Mouse (Mus musculus) kidney, embryonic 14.5 days (tissue): ENCODE results near the gene Cttnbp2. TPM values are rescaled to one million over a fixed set of nuclear protein-coding genes. Genes with fewer than 3 reads are reported as not detected.

Source experiments
- ATAC-seq: fragments of 200-750 bp; cut with Nextera tagmentation; 2 replicates; pipeline ENCODE4 v1.8.0; 2017; ENCODE audit warnings: moderate number of reproducible peaks, mild to moderate bottlenecking, moderate TSS enrichment, moderate library complexity; ENCODE audit not compliant: low FRiP score, low TSS enrichment
- H3K27ac ChIP-seq: fragments of 300-500 bp; sonication (generic); 2 replicates; pipeline ENCODE4 v1.5.1; 2014; ENCODE audit warnings: low read depth, mild to moderate bottlenecking, low read length, moderate library complexity, mixed read lengths
- H3K27me3 ChIP-seq: fragments of 300-500 bp; sonication (generic); 2 replicates; pipeline ENCODE4 v1.6.1; 2014; ENCODE audit warnings: mild to moderate bottlenecking, low read length; ENCODE audit not compliant: control insufficient read depth, insufficient read depth
- H3K36me3 ChIP-seq: fragments of 300-500 bp; sonication (generic); 2 replicates; pipeline ENCODE4 v1.6.1; 2014; ENCODE audit warnings: low read length, mixed read lengths; ENCODE audit not compliant: control insufficient read depth, insufficient read depth
- H3K4me1 ChIP-seq: fragments of 300-500 bp; sonication (generic); 2 replicates; pipeline ENCODE4 v1.6.1; 2014; ENCODE audit warnings: low read length, mixed read lengths; ENCODE audit not compliant: control insufficient read depth, insufficient read depth
- H3K4me2 ChIP-seq: fragments of 300-500 bp; sonication (generic); replicated peaks from 2 replicates; pipeline ENCODE4 v1.6.1; 2014; ENCODE audit warnings: low read depth, mild to moderate bottlenecking, low read length
- H3K4me3 ChIP-seq: fragments of 300-500 bp; sonication (generic); 2 replicates; pipeline ENCODE4 v1.5.1; 2014; ENCODE audit warnings: mild to moderate bottlenecking, low read length
- H3K9ac ChIP-seq: fragments of 300-500 bp; sonication (generic); 2 replicates; pipeline ENCODE4 v1.6.1; 2014; ENCODE audit warnings: low read depth, mild to moderate bottlenecking, low read length, moderate library complexity
- H3K9me3 ChIP-seq: fragments of 300-500 bp; sonication (generic); 2 replicates; pipeline ENCODE4 v1.6.1; 2016; ENCODE audit warnings: low read length; ENCODE audit not compliant: control insufficient read depth
- WGBS: fragments of 180-500 bp; shearing (Covaris S2); extraction: QIAGEN DNeasy Blood & Tissue Kit; methylation state at CpG from one replicate; pipeline ENCODE4 v1.1.7; 2014; 5-methylcytosine and 5-hydroxymethylcytosine counted together
- polyA plus RNA-seq: library from polyadenylated mRNA; unstranded; fragments of >200 nt; fragmentation: Nextera tagmentation; extraction: Ambion mirVana; gene quantifications from 2 replicates; pipeline ENCODE4 v1.2.1, GENCODE M21; 2014

Gene Cttnbp2
- polyA plus RNA-seq, 1 experiment from 2014 or later, result 25.9 TPM

DNA sequence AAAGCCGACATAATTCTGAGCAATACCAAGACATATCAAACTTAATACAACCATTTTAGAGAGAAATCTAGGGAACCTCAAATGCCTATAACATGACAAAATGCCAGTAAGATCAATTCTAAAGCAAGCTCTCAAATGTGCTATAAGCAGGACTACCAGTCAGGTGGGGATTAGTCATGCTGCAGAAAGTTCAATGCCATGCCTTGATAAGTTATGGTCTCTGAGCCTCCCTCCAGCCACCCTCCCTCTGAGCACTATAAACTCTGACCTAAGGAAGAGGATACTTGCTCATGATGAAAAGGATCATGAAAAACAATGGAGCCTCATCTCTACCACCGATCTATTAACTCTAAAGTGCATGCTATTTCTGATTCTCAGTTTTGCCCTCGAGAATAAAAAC, 82.3 kb downstream of the Cttnbp2 start:
- ATAC-seq, result no peak
- H3K9ac ChIP-seq, result no peak overlapping the region
- H3K27me3 ChIP-seq, result no peaks in the 10 kb centered on the region
- no peak overlapping the region for H3K27ac ChIP-seq
- no peak overlapping the region for H3K4me2 ChIP-seq
- no peaks in the 10 kb centered on the region for H3K36me3 ChIP-seq
- H3K9me3 ChIP-seq, result no peaks in the 10 kb centered on the region
- no peaks in the 10 kb centered on the region for H3K4me1 ChIP-seq
- H3K4me3 ChIP-seq, result no peak overlapping the region
- 63% methylated on average over 3 of the region's 3 CpGs for WGBS

DNA sequence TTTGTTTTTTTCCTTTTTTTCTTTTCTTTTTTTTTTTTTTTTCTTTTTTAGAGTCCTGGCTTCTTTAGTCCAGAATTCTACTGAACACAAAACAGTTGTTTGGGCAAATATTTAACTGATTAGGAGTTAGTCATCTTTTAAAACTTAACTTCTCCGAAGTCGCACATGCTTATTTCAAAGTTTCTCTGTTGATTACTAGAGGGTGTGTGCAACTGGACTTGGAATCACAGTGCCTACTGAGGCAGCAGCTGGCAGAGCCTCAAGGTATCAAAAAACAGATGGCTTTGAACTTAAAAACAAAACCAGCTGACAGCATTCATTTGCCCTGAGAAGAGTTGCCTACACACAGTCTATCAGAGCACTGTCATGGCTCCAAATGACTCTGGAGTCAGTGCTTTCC, 82.8 kb downstream of the Cttnbp2 start:
- Histone ChIP-seq H3K36me3 (no peaks in the 10 kb centered on the region), H3K27me3 (no peaks in the 10 kb centered on the region), H3K9ac (no peak overlapping the region), H3K4me2 (no peak overlapping the region), H3K4me3 (no peak overlapping the region), H3K27ac (no peak overlapping the region), H3K9me3 (no peaks in the 10 kb centered on the region), H3K4me1 (no peaks in the 10 kb centered on the region)
- WGBS, result 84% methylated on average over 2 of the region's 2 CpGs
- ATAC-seq, result no peak

DNA sequence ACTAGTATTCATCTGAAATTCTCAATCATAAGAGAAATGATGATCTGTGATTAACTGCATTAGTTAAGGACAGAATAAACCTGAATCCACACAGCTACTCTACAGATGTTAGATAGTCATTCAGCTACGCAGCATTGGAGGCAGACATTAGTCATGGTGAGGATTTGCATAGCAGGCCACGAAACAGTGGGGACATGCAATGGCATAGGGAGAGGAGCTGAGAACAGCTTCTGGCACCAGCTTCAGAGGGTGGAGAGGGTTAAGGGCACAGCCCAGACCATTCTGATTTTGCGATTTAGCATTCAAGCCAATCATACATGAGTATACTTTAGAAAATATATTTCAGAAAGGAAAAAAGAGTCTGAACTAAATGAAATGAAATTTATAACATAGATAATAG, 84.6 kb downstream of the Cttnbp2 start:
- Histone ChIP-seq H3K9ac (no peak overlapping the region), H3K4me3 (no peak overlapping the region), H3K36me3 (no peaks in the 10 kb centered on the region), H3K4me1 (no peaks in the 10 kb centered on the region), H3K9me3 (no peaks in the 10 kb centered on the region), H3K27ac (no peak overlapping the region), H3K27me3 (no peaks in the 10 kb centered on the region), H3K4me2 (no peak overlapping the region)
- ATAC-seq, result no peak
- 86% methylated on average over 3 of the region's 3 CpGs for WGBS

DNA sequence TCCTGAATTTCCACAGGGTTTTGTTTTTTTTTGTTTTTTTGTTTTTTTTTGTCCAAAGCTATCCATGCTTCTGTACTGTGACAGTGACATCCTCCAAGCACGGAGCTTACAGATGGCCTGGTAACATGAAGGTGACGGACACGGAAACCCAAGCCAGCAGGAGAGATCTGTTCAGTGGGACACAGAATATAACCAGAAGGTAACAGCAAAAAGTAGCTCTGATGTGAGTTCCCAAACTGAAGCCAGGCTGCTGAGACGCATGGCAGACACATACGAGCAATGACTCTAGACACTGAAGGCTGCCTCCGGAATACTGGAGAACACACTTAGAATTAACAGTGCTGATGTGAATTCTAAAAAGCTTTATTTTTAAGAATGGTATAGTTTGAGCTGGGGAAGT, 89.8 kb downstream of the Cttnbp2 start:
- H3K9ac ChIP-seq, result no peak overlapping the region
- no peak overlapping the region for H3K27ac ChIP-seq
- no peak for ATAC-seq
- H3K4me2 ChIP-seq, result no peak overlapping the region
- no peaks in the 10 kb centered on the region for H3K9me3 ChIP-seq
- no peaks in the 10 kb centered on the region for H3K4me1 ChIP-seq
- H3K27me3 ChIP-seq, result no peaks in the 10 kb centered on the region
- WGBS, result 84% methylated on average over 6 of the region's 6 CpGs
- no peak overlapping the region for H3K4me3 ChIP-seq
- H3K36me3 ChIP-seq, result no peaks in the 10 kb centered on the region

DNA sequence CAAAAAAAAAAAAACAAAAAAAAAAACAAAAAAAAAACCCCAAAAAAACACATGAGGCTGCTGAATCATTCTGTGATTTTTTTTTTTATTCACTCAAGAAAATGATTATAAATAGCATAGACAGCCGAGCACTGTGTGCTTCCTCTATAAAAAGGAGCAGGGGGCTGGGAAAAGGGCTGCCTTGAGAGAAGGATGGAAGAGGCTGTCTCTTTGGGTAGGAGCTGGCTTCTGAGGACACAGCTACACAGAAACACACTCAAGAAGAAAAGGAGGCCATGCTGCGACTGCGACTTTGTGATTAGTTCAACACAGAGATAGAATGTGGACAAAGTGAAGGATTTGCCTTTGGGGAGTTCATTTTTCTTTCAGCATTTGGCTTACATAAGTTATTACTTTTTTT, 90.3 kb downstream of the Cttnbp2 start:
- Histone ChIP-seq H3K27ac (no peak overlapping the region), H3K27me3 (no peaks in the 10 kb centered on the region), H3K9me3 (no peaks in the 10 kb centered on the region), H3K9ac (no peak overlapping the region), H3K4me1 (no peaks in the 10 kb centered on the region), H3K4me2 (no peak overlapping the region), H3K4me3 (no peak overlapping the region), H3K36me3 (no peaks in the 10 kb centered on the region)
- no peak for ATAC-seq
- 80% methylated on average over 3 of the region's 3 CpGs for WGBS

DNA sequence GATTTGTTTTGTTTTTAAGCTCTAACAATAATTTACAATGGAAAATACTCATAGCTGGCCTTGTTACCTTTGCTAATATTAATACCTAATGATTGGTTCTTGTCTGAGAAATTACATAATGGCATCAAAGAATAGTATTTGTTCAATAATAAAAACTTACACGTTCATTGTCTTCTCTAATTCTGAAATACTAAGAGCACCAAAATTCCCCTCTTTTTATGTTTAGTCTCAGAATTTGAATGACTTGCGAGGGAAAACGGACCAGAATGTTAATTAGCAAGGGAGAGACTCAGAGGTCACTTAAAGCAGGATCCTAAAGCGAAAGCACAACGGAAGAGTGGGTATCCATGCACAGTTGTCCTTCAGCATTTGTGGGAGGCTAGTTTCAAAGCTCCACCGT, 91.5 kb downstream of the Cttnbp2 start:
- H3K9me3 ChIP-seq, result no peaks in the 10 kb centered on the region
- H3K4me3 ChIP-seq, result no peak overlapping the region
- H3K4me1 ChIP-seq, result no peaks in the 10 kb centered on the region
- H3K27ac ChIP-seq, result no peak overlapping the region
- H3K36me3 ChIP-seq, result no peaks in the 10 kb centered on the region
- WGBS, result 82% methylated on average over 6 of the region's 6 CpGs
- no peak overlapping the region for H3K4me2 ChIP-seq
- H3K27me3 ChIP-seq, result no peaks in the 10 kb centered on the region
- no peak overlapping the region for H3K9ac ChIP-seq
- no peak for ATAC-seq

DNA sequence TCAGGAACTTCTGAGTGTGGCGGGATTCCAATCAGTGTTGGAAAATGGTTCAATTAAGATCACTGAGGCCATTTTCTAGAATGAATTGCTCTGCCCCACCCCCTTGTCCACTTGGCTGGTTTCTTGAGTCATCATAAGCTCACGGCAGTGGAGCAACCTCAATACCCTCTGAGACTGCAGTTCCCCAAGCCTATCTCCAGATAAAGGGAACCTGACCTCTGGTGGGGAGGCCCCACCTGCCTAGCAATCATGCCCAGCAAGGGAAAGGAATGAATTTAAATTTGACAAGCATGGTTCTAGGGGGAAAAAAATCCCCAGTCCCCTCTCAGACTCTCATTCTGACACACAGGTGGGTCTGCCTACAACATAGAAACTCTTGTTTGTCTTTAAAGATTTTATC, 93.1 kb downstream of the Cttnbp2 start:
- no peak overlapping the region for H3K9ac ChIP-seq
- 71% methylated on average over 2 of the region's 2 CpGs for WGBS
- H3K4me2 ChIP-seq, result no peak overlapping the region
- no peak for ATAC-seq
- no peaks in the 10 kb centered on the region for H3K9me3 ChIP-seq
- H3K36me3 ChIP-seq, result no peaks in the 10 kb centered on the region
- no peak overlapping the region for H3K27ac ChIP-seq
- peaks cover 5% of the 10 kb centered on the region; the same call in 1 of the 2 replicates for H3K4me1 ChIP-seq
- H3K27me3 ChIP-seq, result no peaks in the 10 kb centered on the region
- H3K4me3 ChIP-seq, result no peak overlapping the region

DNA sequence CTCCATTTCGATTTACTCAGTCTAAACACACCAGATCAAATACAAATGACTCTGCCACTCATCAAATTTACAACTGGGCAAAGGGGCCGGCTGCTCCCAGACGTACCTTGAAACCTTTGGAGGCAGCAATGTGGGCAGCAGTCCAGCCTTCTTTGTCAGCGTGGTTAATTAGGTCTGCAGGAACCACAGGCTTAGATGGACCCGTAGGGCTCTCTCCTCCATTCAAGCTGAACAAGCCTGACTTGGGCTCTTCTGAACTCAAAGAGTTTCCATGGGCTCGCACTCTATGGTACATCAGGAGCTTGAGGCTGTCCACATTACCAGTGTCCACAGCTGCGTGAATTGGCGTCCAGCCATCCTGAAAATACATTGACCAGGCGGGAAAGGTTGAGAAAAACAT, 94.0 kb downstream of the Cttnbp2 start:
- H3K9me3 ChIP-seq, result no peaks in the 10 kb centered on the region
- no peak overlapping the region for H3K9ac ChIP-seq
- no peaks in the 10 kb centered on the region for H3K27me3 ChIP-seq
- no peaks in the 10 kb centered on the region for H3K36me3 ChIP-seq
- 43% methylated on average over 9 of the region's 9 CpGs for WGBS
- no peak overlapping the region for H3K4me2 ChIP-seq
- no peak overlapping the region for H3K27ac ChIP-seq
- ATAC-seq, result peak; percentile 64; the same call in 1 of the 2 replicates
- no peak overlapping the region for H3K4me3 ChIP-seq
- H3K4me1 ChIP-seq, result peaks cover 5% of the 10 kb centered on the region; the same call in 1 of the 2 replicates

DNA sequence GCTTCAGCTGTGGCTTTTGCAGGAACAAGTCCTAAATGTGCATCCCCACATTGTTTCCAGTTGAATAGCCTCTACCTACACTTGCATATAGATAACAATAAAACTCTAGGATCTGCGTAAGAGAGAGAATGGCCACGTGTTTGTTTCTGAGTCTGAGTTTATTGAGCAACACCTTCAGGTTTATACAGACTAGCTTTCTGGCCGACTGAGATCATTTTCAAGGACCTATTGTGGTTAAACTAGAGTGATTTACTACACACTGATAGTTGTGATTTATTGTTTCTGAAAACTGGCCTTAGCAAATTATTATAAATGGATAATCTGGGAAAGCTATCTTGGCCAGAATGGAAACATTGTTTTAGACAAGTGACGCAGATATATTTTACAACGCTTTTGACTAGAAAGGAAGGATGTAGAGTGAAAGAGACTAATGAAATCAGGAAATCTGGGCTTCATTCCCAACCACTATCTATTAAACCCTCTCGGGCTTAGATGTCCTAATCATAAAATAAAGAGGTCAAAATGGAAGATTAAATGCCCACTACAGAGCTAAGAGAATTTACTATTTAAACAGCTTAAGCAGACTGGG, 96.7 kb downstream of the Cttnbp2 start:
- Histone ChIP-seq H3K36me3 (no peaks in the 10 kb centered on the region), H3K9ac (no peak overlapping the region), H3K4me3 (no peak overlapping the region), H3K9me3 (no peaks in the 10 kb centered on the region), H3K4me2 (no peak overlapping the region), H3K4me1 (peaks cover 5% of the 10 kb centered on the region; the same call in 1 of the 2 replicates), H3K27me3 (no peaks in the 10 kb centered on the region), H3K27ac (no peak overlapping the region)
- ATAC-seq, result peak; percentile 54; the same call in 1 of the 2 replicates
- WGBS, result 46% methylated on average over 6 of the region's 6 CpGs
